Mouse (Mus musculus): ENCODE data around the gene Gm27021. TPM values are rescaled to one million over a fixed set of nuclear protein-coding genes. Genes with fewer than 3 reads are reported as not detected.

The Gm27021 gene
- total and polyA plus RNA-seq, 3 experiments = 0.21 to 0.54 TPM; not detected in 1

- DNase-seq (ENCODE audit: low read depth, low spot score) = no peak
- Histone ChIP-seq H3K4me3 (ENCODE audit: control insufficient read depth in 1 of 2, insufficient read depth in 1 of 2, low read depth in 2 of 2, low read length in 2 of 2) (no peak overlapping the region), H3K36me3 (ENCODE audit: control insufficient read depth in 1 of 2, insufficient read depth in 2 of 2, low read length in 2 of 2) (no peaks in the 10 kb centered on the region), H3K27ac (ENCODE audit: control insufficient read depth, low read depth, low read length) (no peak overlapping the region), H3K27me3 (ENCODE audit: control insufficient read depth in 1 of 2, insufficient read depth in 2 of 2, low read length in 2 of 2) (no peaks in the 10 kb centered on the region), H3K79me2 (ENCODE audit: control insufficient read depth, insufficient read depth, low read length, poor library complexity) (no peaks in the 10 kb centered on the region), H3K9ac (ENCODE audit: control insufficient read depth, low read depth, low read length, poor library complexity, severe bottlenecking) (no peak overlapping the region), H3K4me1 (ENCODE audit: control insufficient read depth in 1 of 2, insufficient read depth in 2 of 2, low read length in 2 of 2) (no peaks in the 10 kb centered on the region), H3K9me3 (replicated peaks; ENCODE audit: insufficient read depth, low read length) (no peaks in the 10 kb centered on the region)
- TF ChIP-seq MAFK (IDR thresholded peaks at IDR 0.05; ENCODE audit: borderline replicate concordance, low read depth, low read length) (no peak), NRF1 (IDR thresholded peaks at IDR 0.05; ENCODE audit: insufficient read depth, low read depth, low read length, poor library complexity, severe bottlenecking) (no peak), MAX (IDR thresholded peaks at IDR 0.05; ENCODE audit: low read length) (no peak), HCFC1 (IDR thresholded peaks at IDR 0.05; ENCODE audit: low read depth, low read length) (no peak), MEF2A (IDR thresholded peaks at IDR 0.05; ENCODE audit: extremely low read depth, insufficient replicate concordance, low read depth, low read length, poor library complexity, severe bottlenecking) (no peak), SMC3 (IDR thresholded peaks at IDR 0.05; ENCODE audit: low read depth, low read length) (no peak), GATA1 (IDR thresholded peaks at IDR 0.05; ENCODE audit: low read depth, low read length) (no peak), ELF1 (IDR thresholded peaks at IDR 0.05; ENCODE audit: low read depth, low read length) (no peak), NELFE (IDR thresholded peaks at IDR 0.05; ENCODE audit: low read depth, low read length) (no peak)
Measured at GRCm38 (mm10) chr8:120687786-120688185, 19.9 kb upstream of the Gm27021 start.

GRCm38 (mm10) chr8:120686576-120686975, 18.7 kb upstream of the Gm27021 start:
- no peak overlapping the region for H3K27ac ChIP-seq (ENCODE audit: control insufficient read depth, low read depth, low read length)
- DNase-seq (ENCODE audit: low read depth, low spot score) = no peak
- H3K79me2 ChIP-seq (ENCODE audit: control insufficient read depth, insufficient read depth, low read length, poor library complexity) = no peaks in the 10 kb centered on the region
- no peak overlapping the region for H3K9ac ChIP-seq (ENCODE audit: control insufficient read depth, low read depth, low read length, poor library complexity, severe bottlenecking)
- H3K4me1 ChIP-seq (ENCODE audit: control insufficient read depth in 1 of 2, insufficient read depth in 2 of 2, low read length in 2 of 2) = no peaks in the 10 kb centered on the region
- TF ChIP-seq CHD2 (IDR thresholded peaks at IDR 0.05; ENCODE audit: low read length) (no peak), UBTF (IDR thresholded peaks at IDR 0.05; ENCODE audit: borderline replicate concordance, insufficient read depth, low read depth, low read length) (no peak), CHD1 (IDR thresholded peaks at IDR 0.05; ENCODE audit: low read depth, low read length) (no peak), KAT2A (conservative IDR thresholded peaks at IDR 0.05; ENCODE audit: low read depth, low read length) (no peak), NELFE (IDR thresholded peaks at IDR 0.05; ENCODE audit: low read depth, low read length) (no peak), MAX (IDR thresholded peaks at IDR 0.05; ENCODE audit: low read length) (no peak), HCFC1 (IDR thresholded peaks at IDR 0.05; ENCODE audit: low read depth, low read length) (no peak), ZC3H11A (IDR thresholded peaks at IDR 0.05; ENCODE audit: low read depth, low read length) (no peak)
- H3K36me3 ChIP-seq (ENCODE audit: control insufficient read depth in 1 of 2, insufficient read depth in 2 of 2, low read length in 2 of 2) = no peaks in the 10 kb centered on the region
- H3K27me3 ChIP-seq (ENCODE audit: control insufficient read depth in 1 of 2, insufficient read depth in 2 of 2, low read length in 2 of 2) = no peaks in the 10 kb centered on the region
- H3K4me3 ChIP-seq (ENCODE audit: control insufficient read depth in 1 of 2, insufficient read depth in 1 of 2, low read depth in 2 of 2, low read length in 2 of 2) = no peak overlapping the region
- H3K9me3 ChIP-seq (replicated peaks; ENCODE audit: insufficient read depth, low read length) = no peaks in the 10 kb centered on the region

- no peak overlapping the region for H3K27ac ChIP-seq (ENCODE audit: control insufficient read depth, low read depth, low read length)
- H3K4me1 ChIP-seq (ENCODE audit: control insufficient read depth in 1 of 2, insufficient read depth in 2 of 2, low read length in 2 of 2) = no peaks in the 10 kb centered on the region
- H3K4me3 ChIP-seq (ENCODE audit: control insufficient read depth in 1 of 2, insufficient read depth in 1 of 2, low read depth in 2 of 2, low read length in 2 of 2) = no peak overlapping the region
- no peaks in the 10 kb centered on the region for H3K27me3 ChIP-seq (ENCODE audit: control insufficient read depth in 1 of 2, insufficient read depth in 2 of 2, low read length in 2 of 2)
- no peaks in the 10 kb centered on the region for H3K79me2 ChIP-seq (ENCODE audit: control insufficient read depth, insufficient read depth, low read length, poor library complexity)
- H3K9ac ChIP-seq (ENCODE audit: control insufficient read depth, low read depth, low read length, poor library complexity, severe bottlenecking) = no peak overlapping the region
- no peaks in the 10 kb centered on the region for H3K36me3 ChIP-seq (ENCODE audit: control insufficient read depth in 1 of 2, insufficient read depth in 2 of 2, low read length in 2 of 2)
- H3K9me3 ChIP-seq (replicated peaks; ENCODE audit: insufficient read depth, low read length) = no peaks in the 10 kb centered on the region
- DNase-seq (ENCODE audit: low read depth, low spot score) = no peak
- no peak for TF ChIP-seq SMC3 (IDR thresholded peaks at IDR 0.05; ENCODE audit: low read depth, low read length)
- TF ChIP-seq TAL1 (IDR thresholded peaks at IDR 0.05; ENCODE audit: low read length) = no peak
- no peak for TF ChIP-seq ZC3H11A (IDR thresholded peaks at IDR 0.05; ENCODE audit: low read depth, low read length)
- no peak for TF ChIP-seq MAFK (IDR thresholded peaks at IDR 0.05; ENCODE audit: borderline replicate concordance, low read depth, low read length)
- TF ChIP-seq JUND (IDR thresholded peaks at IDR 0.05; ENCODE audit: low read depth, low read length) = no peak
- no peak for TF ChIP-seq USF1 (IDR thresholded peaks at IDR 0.05; ENCODE audit: low read depth, low read length)
- no peak for TF ChIP-seq MXI1 (IDR thresholded peaks at IDR 0.05; ENCODE audit: low read depth, low read length)
- no peak for TF ChIP-seq ZKSCAN1 (IDR thresholded peaks at IDR 0.05; ENCODE audit: low read depth, low read length)
- no peak for TF ChIP-seq ETS1 (IDR thresholded peaks at IDR 0.05; ENCODE audit: low read depth, low read length)
- TF ChIP-seq CHD2 (IDR thresholded peaks at IDR 0.05; ENCODE audit: low read length) = no peak
- TF ChIP-seq ZMIZ1 (IDR thresholded peaks at IDR 0.05; ENCODE audit: low read depth, low read length) = no peak
- no peak for TF ChIP-seq RAD21 (IDR thresholded peaks at IDR 0.05; ENCODE audit: low read depth, low read length)
- TF ChIP-seq UBTF (IDR thresholded peaks at IDR 0.05; ENCODE audit: borderline replicate concordance, insufficient read depth, low read depth, low read length) = no peak
- TF ChIP-seq GABPA (IDR thresholded peaks at IDR 0.05; ENCODE audit: low read depth, low read length) = no peak
- TF ChIP-seq E2F4 (IDR thresholded peaks at IDR 0.05; ENCODE audit: borderline replicate concordance, low read depth, low read length) = no peak
- TF ChIP-seq HCFC1 (IDR thresholded peaks at IDR 0.05; ENCODE audit: low read depth, low read length) = no peak
- TF ChIP-seq TBP (IDR thresholded peaks at IDR 0.05; ENCODE audit: low read depth, low read length) = no peak
Measured at GRCm38 (mm10) chr8:120686051-120686450, 18.2 kb upstream of the Gm27021 start.

All from MEL (cell line).